8 mouse cellular contexts compared by ENCODE assay signal in genomic region chr13:92611917-92612316, GRCm38 (mm10). TPM values are rescaled to one million over a fixed set of nuclear protein-coding genes. Genes with fewer than 3 reads are reported as not detected.
DNase-seq lines count a peak whose midpoint lies in the region; ATAC-seq and TF ChIP-seq lines count a peak whose summit lies in the region.

No protein-coding gene starts in this region.

- DNase-seq in layer of hippocampus, adult 2 months (ENCODE audit: low spot score in 2 of 2), result no peak
- DNase-seq in layer of hippocampus, adult 8-10 months (ENCODE audit: low spot score in 2 of 2), result no peak
- peak; percentile 40 for DNase-seq in embryonic facial prominence, embryonic 11.5 days (ENCODE audit: low spot score)
- no peak for DNase-seq in hindbrain, embryonic 14.5 days (ENCODE audit: low spot score)
- DNase-seq in midbrain, embryonic 14.5 days, result peak; percentile 44
- DNase-seq in layer of hippocampus, postnatal 10 days (ENCODE audit: low spot score in 2 of 2), result no peak
- DNase-seq in kidney, adult 11 months, result no peak
- no peak for DNase-seq in gastrocnemius, postnatal 10 days

- TF ChIP-seq CTCF in layer of hippocampus, adult 2 months (conservative IDR thresholded peaks at IDR 0.05), result no peak

- H3K36me3 ChIP-seq in embryonic facial prominence, embryonic 11.5 days (replicated peaks; ENCODE audit: control insufficient read depth, insufficient read depth, low read depth, low read length), result no peaks in the 10 kb centered on the region
- no peaks in the 10 kb centered on the region for H3K36me3 ChIP-seq in hindbrain, embryonic 14.5 days (replicated peaks; ENCODE audit: control insufficient read depth, insufficient read depth)
- no peaks in the 10 kb centered on the region for H3K36me3 ChIP-seq in midbrain, embryonic 14.5 days (ENCODE audit: control insufficient read depth, insufficient read depth, low read length)

- H3K4me2 ChIP-seq in embryonic facial prominence, embryonic 11.5 days (ENCODE audit: low read depth, low read length), result peak overlapping the region; percentile 87
- peak overlapping the region; percentile 64 for H3K4me2 ChIP-seq in hindbrain, embryonic 14.5 days (replicated peaks)
- H3K4me2 ChIP-seq in midbrain, embryonic 14.5 days (ENCODE audit: low read length), result peak overlapping the region; percentile 81

- H3K4me1 ChIP-seq in embryonic facial prominence, embryonic 11.5 days (ENCODE audit: control insufficient read depth, insufficient read depth, low read length), result no peaks in the 10 kb centered on the region
- peaks cover 9% of the 10 kb centered on the region for H3K4me1 ChIP-seq in hindbrain, embryonic 14.5 days (replicated peaks; ENCODE audit: control insufficient read depth, insufficient read depth, low read length)
- H3K4me1 ChIP-seq in midbrain, embryonic 14.5 days (ENCODE audit: control insufficient read depth, insufficient read depth, low read length), result peaks cover 13% of the 10 kb centered on the region

- H3K27ac ChIP-seq in layer of hippocampus, adult 2 months, result peak overlapping the region; percentile 93
- no peak overlapping the region for H3K27ac ChIP-seq in embryonic facial prominence, embryonic 11.5 days (replicated peaks; ENCODE audit: low read depth, low read length)
- no peak overlapping the region; the same call in 1 of the 2 replicates for H3K27ac ChIP-seq in hindbrain, embryonic 14.5 days
- H3K27ac ChIP-seq in midbrain, embryonic 14.5 days (replicated peaks; ENCODE audit: low read depth, low read length), result no peak overlapping the region

- peak overlapping the region; percentile 99 for H3K4me3 ChIP-seq in layer of hippocampus, adult 2 months
- H3K4me3 ChIP-seq in embryonic facial prominence, embryonic 11.5 days (ENCODE audit: low read depth, low read length), result peak overlapping the region; percentile 74
- peak overlapping the region; percentile 77 for H3K4me3 ChIP-seq in hindbrain, embryonic 14.5 days (replicated peaks; ENCODE audit: low read length)
- H3K4me3 ChIP-seq in midbrain, embryonic 14.5 days (replicated peaks; ENCODE audit: low read depth, low read length), result peak overlapping the region; percentile 74

- no peaks in the 10 kb centered on the region for H3K27me3 ChIP-seq in embryonic facial prominence, embryonic 11.5 days (ENCODE audit: control insufficient read depth, insufficient read depth, low read length)
- no peaks in the 10 kb centered on the region for H3K27me3 ChIP-seq in hindbrain, embryonic 14.5 days (ENCODE audit: control insufficient read depth, insufficient read depth, low read length)
- no peaks in the 10 kb centered on the region for H3K27me3 ChIP-seq in midbrain, embryonic 14.5 days (ENCODE audit: control insufficient read depth, insufficient read depth, low read length)

- ATAC-seq in embryonic facial prominence, embryonic 11.5 days (replicated peaks; ENCODE audit: insufficient number of reproducible peaks, low FRiP score, low TSS enrichment, low read depth), result no peak
- no peak for ATAC-seq in hindbrain, embryonic 14.5 days (ENCODE audit: low FRiP score)
- ATAC-seq in midbrain, embryonic 14.5 days (ENCODE audit: low FRiP score, low TSS enrichment), result no peak

- H3K9me3 ChIP-seq in embryonic facial prominence, embryonic 11.5 days (replicated peaks; ENCODE audit: control insufficient read depth, low read length), result no peaks in the 10 kb centered on the region
- H3K9me3 ChIP-seq in hindbrain, embryonic 14.5 days (ENCODE audit: control insufficient read depth, low read length), result no peaks in the 10 kb centered on the region
- H3K9me3 ChIP-seq in midbrain, embryonic 14.5 days (ENCODE audit: control insufficient read depth, low read length), result no peaks in the 10 kb centered on the region

- H3K9ac ChIP-seq in embryonic facial prominence, embryonic 11.5 days (replicated peaks; ENCODE audit: low read length), result peak overlapping the region; percentile 74
- peak overlapping the region; percentile 82 for H3K9ac ChIP-seq in hindbrain, embryonic 14.5 days
- H3K9ac ChIP-seq in midbrain, embryonic 14.5 days (replicated peaks; ENCODE audit: low read length), result peak overlapping the region; percentile 76

- 4% methylated on average over 7 of the region's 7 CpGs for WGBS in embryonic facial prominence, embryonic 11.5 days
- 4% methylated on average over 7 of the region's 7 CpGs for WGBS in hindbrain, embryonic 14.5 days
- WGBS in midbrain, embryonic 14.5 days, result 5% methylated on average over 7 of the region's 7 CpGs

RNA-seq across cellular contexts. Expression of gene Serinc5, which starts 1.0 kb away (rescaled TPM):
- 10 to 100 TPM; 67.1 to 72.1 TPM for total RNA-seq in layer of hippocampus, adult 2 months (2021)
- total RNA-seq in layer of hippocampus, adult 8-10 months (2022), result 10 to 100 TPM; 64.2 to 73.9 (median 70.0) TPM
- polyA plus RNA-seq in embryonic facial prominence, embryonic 11.5 days (2014; fragmentation: Nextera tagmentation; extraction: Ambion mirVana), result 7.7 and 9.8 TPM in 2 replicates
- polyA plus RNA-seq in hindbrain, embryonic 14.5 days (2014; fragmentation: Nextera tagmentation; extraction: Ambion mirVana), result 18.4 and 19.2 TPM in 2 replicates
- polyA plus RNA-seq in midbrain, embryonic 14.5 days (2014; fragmentation: Nextera tagmentation; extraction: Ambion mirVana), result 11.4 and 15.4 TPM in 2 replicates
- 10 to 100 TPM; 62.1 to 63.3 TPM for total RNA-seq in layer of hippocampus, postnatal 10 days (2021)
- total RNA-seq in gastrocnemius, postnatal 10 days (2021), result 10 to 100 TPM; 21.2 to 26.8 TPM

RNA-seq across cellular contexts. Expression of gene Spz1, which starts 35.9 kb away (rescaled TPM):
- total RNA-seq in layer of hippocampus, adult 2 months (2021), result not detected
- not detected for total RNA-seq in layer of hippocampus, adult 8-10 months (2022)
- not detected in 2 replicates for polyA plus RNA-seq in embryonic facial prominence, embryonic 11.5 days (2014; fragmentation: Nextera tagmentation; extraction: Ambion mirVana)
- not detected in 2 replicates for polyA plus RNA-seq in hindbrain, embryonic 14.5 days (2014; fragmentation: Nextera tagmentation; extraction: Ambion mirVana)
- not detected in 2 replicates for polyA plus RNA-seq in midbrain, embryonic 14.5 days (2014; fragmentation: Nextera tagmentation; extraction: Ambion mirVana)
- not detected for total RNA-seq in layer of hippocampus, postnatal 10 days (2021)
- not detected for total RNA-seq in gastrocnemius, postnatal 10 days (2021)

Comparison
In these comparisons a context has a peak if more than half of its experiments do, and no peak if none do; other contexts are left out.
1. DNase-seq: peak in embryonic facial prominence, embryonic 11.5 days (single experiment) and midbrain, embryonic 14.5 days (single experiment); none in layer of hippocampus, adult 2 months (0 of 2), layer of hippocampus, adult 8-10 months (0 of 2), hindbrain, embryonic 14.5 days (single experiment), layer of hippocampus, postnatal 10 days (0 of 2), kidney, adult 11 months (single experiment) and gastrocnemius, postnatal 10 days (single experiment).
2. Peak in every context shown above with its lines, with median percentiles within 50 percentile points of each other: H3K4me3 ChIP-seq, H3K4me2 ChIP-seq and H3K9ac ChIP-seq.